Mouse (Mus musculus): ENCODE results near the gene Tmeff1.
"Not testable (repeated sequence)": the region's sequence is repeated elsewhere in the genome, so short reads cannot be mapped to it uniquely, and the experiment has no call there.

Tmeff1 gene

GRCm38 (mm10) chr4:48672915-48673314, 87.9 kb downstream of the Tmeff1 start:
- no peak for DNase-seq (ENCODE audit: extremely low read depth, insufficient read length, low spot score)

GRCm38 (mm10) chr4:48674412-48674811, 89.4 kb downstream of the Tmeff1 start:
- no peak for DNase-seq (ENCODE audit: extremely low read depth, insufficient read length, low spot score)

- DNase-seq (ENCODE audit: extremely low read depth, insufficient read length, low spot score) = no peak
Measured at GRCm38 (mm10) chr4:48676570-48677185, 91.7 kb downstream of the Tmeff1 start.

- DNase-seq (ENCODE audit: extremely low read depth, insufficient read length, low spot score) = no peak
Measured at GRCm38 (mm10) chr4:48677276-48677675, 92.3 kb downstream of the Tmeff1 start.

GRCm38 (mm10) chr4:48677812-48678211, 92.8 kb downstream of the Tmeff1 start:
- DNase-seq (ENCODE audit: extremely low read depth, insufficient read length, low spot score) = no peak

- DNase-seq (ENCODE audit: extremely low read depth, insufficient read length, low spot score) = no peak
Measured at GRCm38 (mm10) chr4:48678793-48679192, 93.8 kb downstream of the Tmeff1 start.

GRCm38 (mm10) chr4:48679728-48680127, 94.8 kb downstream of the Tmeff1 start:
- DNase-seq (ENCODE audit: extremely low read depth, insufficient read length, low spot score) = not testable (repeated sequence)

GRCm38 (mm10) chr4:48680214-48680613, 95.2 kb downstream of the Tmeff1 start:
- no peak for DNase-seq (ENCODE audit: extremely low read depth, insufficient read length, low spot score)

- peak; percentile 20 for DNase-seq (ENCODE audit: extremely low read depth, insufficient read length, low spot score)
Measured at GRCm38 (mm10) chr4:48680648-48681343, 95.8 kb downstream of the Tmeff1 start.

- DNase-seq (ENCODE audit: extremely low read depth, insufficient read length, low spot score) = no peak
Measured at GRCm38 (mm10) chr4:48683126-48683525, 98.2 kb downstream of the Tmeff1 start.

GRCm38 (mm10) chr4:48683633-48684209, 98.7 kb downstream of the Tmeff1 start:
- DNase-seq (ENCODE audit: extremely low read depth, insufficient read length, low spot score) = not testable (repeated sequence)

- no peak for DNase-seq (ENCODE audit: extremely low read depth, insufficient read length, low spot score)
Measured at GRCm38 (mm10) chr4:48684593-48685187, 99.7 kb downstream of the Tmeff1 start.

GRCm38 (mm10) chr4:48688148-48688547, 103.2 kb downstream of the Tmeff1 start:
- DNase-seq (ENCODE audit: extremely low read depth, insufficient read length, low spot score) = no peak

- DNase-seq (ENCODE audit: extremely low read depth, insufficient read length, low spot score) = peak; percentile 42
Measured at GRCm38 (mm10) chr4:48690640-48691039, 105.7 kb downstream of the Tmeff1 start.

- DNase-seq (ENCODE audit: extremely low read depth, insufficient read length, low spot score) = peak; percentile 16
Measured at GRCm38 (mm10) chr4:48691793-48692437, 106.9 kb downstream of the Tmeff1 start.

- DNase-seq (ENCODE audit: extremely low read depth, insufficient read length, low spot score) = no peak
Measured at GRCm38 (mm10) chr4:48692736-48693292, 107.8 kb downstream of the Tmeff1 start.

- no peak for DNase-seq (ENCODE audit: extremely low read depth, insufficient read length, low spot score)
Measured at GRCm38 (mm10) chr4:48696706-48697105, 111.7 kb downstream of the Tmeff1 start.

GRCm38 (mm10) chr4:48697302-48697701, 112.3 kb downstream of the Tmeff1 start:
- DNase-seq (ENCODE audit: extremely low read depth, insufficient read length, low spot score) = no peak

All from 3134 (cell line).